Mouse (Mus musculus) intestine, embryonic 14.5 days (tissue): Measurements from ENCODE around the gene Srebf2. TPM values are rescaled to one million over a fixed set of nuclear protein-coding genes. Genes with fewer than 3 reads are reported as not detected.

Experiments used
- ATAC-seq: fragments of 200-750 bp; cut with Nextera tagmentation; replicated peaks from 2 replicates; pipeline ENCODE4 v1.8.0; 2017; ENCODE audit warnings: low read depth, moderate number of reproducible peaks, moderate TSS enrichment, moderate library complexity; ENCODE audit not compliant: low FRiP score, low TSS enrichment
- DNase-seq: peaks from one replicate; pipeline ENCODE4 v3.0.0-alpha.2; 2018; ENCODE audit warnings: low spot score
- H3K27ac ChIP-seq: fragments of 300-500 bp; sonication (generic); 2 replicates; pipeline ENCODE4 v1.5.1; 2014; ENCODE audit warnings: low read depth, mild to moderate bottlenecking, control low read depth
- H3K27me3 ChIP-seq: fragments of 300-500 bp; sonication (generic); replicated peaks from 2 replicates; pipeline ENCODE4 v1.6.1; 2014; ENCODE audit warnings: low read length, control low read depth; ENCODE audit not compliant: control insufficient read depth, insufficient read depth
- H3K36me3 ChIP-seq: fragments of 300-500 bp; sonication (generic); 2 replicates; pipeline ENCODE4 v1.6.1; 2014; ENCODE audit warnings: low read length, control low read depth; ENCODE audit not compliant: control insufficient read depth, insufficient read depth
- H3K4me1 ChIP-seq: fragments of 300-500 bp; sonication (generic); replicated peaks from 2 replicates; pipeline ENCODE4 v1.6.1; 2014; ENCODE audit warnings: low read length, control low read depth, mixed read lengths; ENCODE audit not compliant: control insufficient read depth, insufficient read depth
- H3K4me2 ChIP-seq: fragments of 300-500 bp; sonication (generic); 2 replicates; pipeline ENCODE4 v1.6.1; 2014; ENCODE audit warnings: low read length
- H3K4me3 ChIP-seq: fragments of 300-500 bp; sonication (generic); 2 replicates; pipeline ENCODE4 v1.5.1; 2014; ENCODE audit warnings: low read depth, low read length, control low read depth, mixed read lengths
- H3K9ac ChIP-seq: fragments of 300-500 bp; sonication (generic); 2 replicates; pipeline ENCODE4 v1.6.1; 2014; ENCODE audit warnings: mild to moderate bottlenecking, low read length
- H3K9me3 ChIP-seq: fragments of 300-500 bp; sonication (generic); 2 replicates; pipeline ENCODE4 v1.6.1; 2016; ENCODE audit warnings: low read length, control low read depth; ENCODE audit not compliant: control insufficient read depth
- WGBS: fragments of 180-500 bp; shearing (Covaris S2); extraction: QIAGEN DNeasy Blood & Tissue Kit; methylation state at CpG from one replicate; pipeline ENCODE4 v1.1.7; 2014; 5-methylcytosine and 5-hydroxymethylcytosine counted together
- polyA plus RNA-seq: library from polyadenylated mRNA; unstranded; fragments of >200 nt; fragmentation: Nextera tagmentation; extraction: Ambion mirVana; gene quantifications from 2 replicates; pipeline ENCODE4 v1.2.1, GENCODE M21; 2014

The Srebf2 gene
- polyA plus RNA-seq, 1 experiment from 2014 or later = 144 TPM

GRCm38 (mm10) chr15:82167201-82168168 lies 20.5 kb downstream of the Srebf2 start:
- Histone ChIP-seq H3K27me3 (no peaks in the 10 kb centered on the region), H3K4me1 (peaks cover 33% of the 10 kb centered on the region), H3K4me3 (no peak overlapping the region), H3K9me3 (no peaks in the 10 kb centered on the region), H3K27ac (no peak overlapping the region), H3K4me2 (no peak overlapping the region), H3K36me3 (peaks cover 28% of the 10 kb centered on the region), H3K9ac (no peak overlapping the region)
- DNase-seq (no peak), ATAC-seq (no peak)
- 62% methylated on average over 23 of the region's 23 CpGs for WGBS

GRCm38 (mm10) chr15:82169671-82170070 lies 22.7 kb downstream of the Srebf2 start:
- Histone ChIP-seq H3K9ac (no peak overlapping the region), H3K4me1 (peaks cover 24% of the 10 kb centered on the region), H3K36me3 (peaks cover 49% of the 10 kb centered on the region), H3K27me3 (no peaks in the 10 kb centered on the region), H3K9me3 (no peaks in the 10 kb centered on the region), H3K4me2 (no peak overlapping the region), H3K4me3 (no peak overlapping the region), H3K27ac (no peak overlapping the region)
- WGBS = 82% methylated on average over 5 of the region's 5 CpGs
- ATAC-seq (no peak), DNase-seq (no peak)

GRCm38 (mm10) chr15:82170437-82171377 lies 23.7 kb downstream of the Srebf2 start:
- peaks cover 60% of the 10 kb centered on the region for H3K36me3 ChIP-seq
- H3K4me1 ChIP-seq = peaks cover 20% of the 10 kb centered on the region
- DNase-seq = no peak
- peak; percentile 48 for ATAC-seq
- no peak overlapping the region for H3K9ac ChIP-seq
- no peaks in the 10 kb centered on the region for H3K9me3 ChIP-seq
- no peaks in the 10 kb centered on the region for H3K27me3 ChIP-seq
- H3K4me3 ChIP-seq = no peak overlapping the region
- no peak overlapping the region for H3K4me2 ChIP-seq
- no peak overlapping the region; the same call in 1 of the 2 replicates for H3K27ac ChIP-seq
- 78% methylated on average over 36 of the region's 36 CpGs for WGBS

GRCm38 (mm10) chr15:82172648-82173047 lies 25.7 kb downstream of the Srebf2 start:
- H3K27ac ChIP-seq = no peak overlapping the region
- ATAC-seq (no peak), DNase-seq (no peak)
- no peak overlapping the region for H3K4me2 ChIP-seq
- WGBS = 90% methylated on average over 8 of the region's 8 CpGs
- peaks cover 79% of the 10 kb centered on the region for H3K36me3 ChIP-seq
- no peak overlapping the region for H3K4me3 ChIP-seq
- H3K9ac ChIP-seq = no peak overlapping the region
- H3K27me3 ChIP-seq = no peaks in the 10 kb centered on the region
- H3K4me1 ChIP-seq = peaks cover 5% of the 10 kb centered on the region; the same call in 1 of the 2 replicates
- H3K9me3 ChIP-seq = no peaks in the 10 kb centered on the region

- no peak overlapping the region for H3K9ac ChIP-seq
- no peaks in the 10 kb centered on the region for H3K27me3 ChIP-seq
- no peak overlapping the region for H3K27ac ChIP-seq
- no peak overlapping the region for H3K4me3 ChIP-seq
- 94% methylated on average over 9 of the region's 9 CpGs for WGBS
- H3K4me2 ChIP-seq = no peak overlapping the region
- DNase-seq = no peak
- no peak for ATAC-seq
- H3K4me1 ChIP-seq = no peaks in the 10 kb centered on the region
- H3K9me3 ChIP-seq = no peaks in the 10 kb centered on the region
- peaks cover 98% of the 10 kb centered on the region for H3K36me3 ChIP-seq
These were observed 28.1 kb downstream of the Srebf2 start for GRCm38 (mm10) chr15:82175091-82175490.

GRCm38 (mm10) chr15:82177743-82178290 lies 30.8 kb downstream of the Srebf2 start:
- no peak for ATAC-seq
- Histone ChIP-seq H3K9me3 (no peaks in the 10 kb centered on the region), H3K4me2 (no peak overlapping the region), H3K9ac (no peak overlapping the region), H3K27me3 (no peaks in the 10 kb centered on the region), H3K36me3 (peaks cover 100% of the 10 kb centered on the region), H3K4me3 (no peak overlapping the region), H3K4me1 (no peaks in the 10 kb centered on the region), H3K27ac (no peak overlapping the region)
- 81% methylated on average over 7 of the region's 7 CpGs for WGBS
- DNase-seq = no peak

- H3K9ac ChIP-seq = no peak overlapping the region
- DNase-seq (no peak), ATAC-seq (no peak)
- no peak overlapping the region for H3K4me2 ChIP-seq
- no peaks in the 10 kb centered on the region for H3K4me1 ChIP-seq
- peaks cover 100% of the 10 kb centered on the region for H3K36me3 ChIP-seq
- H3K4me3 ChIP-seq = no peak overlapping the region
- no peaks in the 10 kb centered on the region for H3K27me3 ChIP-seq
- 91% methylated on average over 5 of the region's 5 CpGs for WGBS
- no peak overlapping the region for H3K27ac ChIP-seq
- H3K9me3 ChIP-seq = no peaks in the 10 kb centered on the region
These were observed 34.1 kb downstream of the Srebf2 start for GRCm38 (mm10) chr15:82181131-82181530.

GRCm38 (mm10) chr15:82182311-82182710 lies 35.3 kb downstream of the Srebf2 start:
- Histone ChIP-seq H3K27ac (no peak overlapping the region), H3K4me1 (no peaks in the 10 kb centered on the region), H3K36me3 (peaks cover 100% of the 10 kb centered on the region), H3K27me3 (no peaks in the 10 kb centered on the region), H3K4me2 (no peak overlapping the region), H3K9ac (no peak overlapping the region), H3K4me3 (no peak overlapping the region), H3K9me3 (no peaks in the 10 kb centered on the region)
- 95% methylated on average over 4 of the region's 4 CpGs for WGBS
- DNase-seq = no peak
- no peak for ATAC-seq
